ENCODE assay signal across 9 mouse cellular contexts in the genomic region with DNA sequence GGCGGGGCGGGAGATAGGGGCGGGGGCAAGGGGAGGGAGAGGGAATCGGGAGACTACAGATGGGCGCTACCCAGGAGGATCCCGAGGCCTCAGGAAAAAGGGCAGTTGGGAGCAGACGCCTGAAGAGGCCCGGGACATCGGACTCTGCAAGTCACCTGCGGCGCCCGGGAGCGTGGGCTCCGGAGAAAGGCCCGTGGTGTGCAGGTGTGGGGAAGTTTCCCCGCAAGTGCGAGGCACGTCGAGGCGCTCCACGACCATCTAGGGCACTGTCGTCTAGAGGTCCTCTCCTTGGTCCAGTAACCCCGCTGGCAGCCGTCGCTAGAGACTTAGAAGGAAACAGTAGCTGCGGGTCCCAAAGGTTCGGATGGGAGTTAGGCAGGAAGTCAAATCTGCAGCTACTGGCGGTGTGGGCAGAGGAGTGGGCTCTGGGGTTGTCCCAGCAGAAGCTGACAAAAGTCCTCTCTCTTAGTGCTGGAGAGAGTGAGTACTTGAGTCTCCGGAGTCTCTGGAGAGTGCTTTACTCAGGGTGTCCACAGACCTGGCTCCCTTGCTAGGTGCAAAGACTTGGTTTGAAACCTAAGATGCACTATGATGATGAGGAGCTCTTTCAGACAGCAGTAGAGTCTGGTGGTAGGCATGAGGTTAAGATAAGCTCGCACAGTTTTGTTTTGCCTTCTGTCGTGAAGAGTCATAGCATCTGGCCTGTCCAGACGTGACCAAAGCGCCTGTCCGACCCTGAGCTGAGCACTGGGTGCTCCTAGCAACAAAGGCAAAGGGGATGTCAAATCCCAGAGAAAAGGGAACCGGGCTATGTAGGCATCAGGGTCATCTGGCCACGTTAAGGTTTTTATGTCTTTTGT.
DNase-seq lines count a peak whose midpoint lies in the region; ATAC-seq and TF ChIP-seq lines count a peak whose summit lies in the region.
"Had no signal": no experiment of that assay in that cellular context is flagged by ENCODE, and none has a peak within 500 bp of the region (broad histone marks: within the 10 kb centered on the region; RNA-seq: fewer than 3 reads in every experiment).

No protein-coding gene starts in this region.

- H3K9me3 ChIP-seq in embryonic facial prominence, embryonic 13.5 days, result no peaks in the 10 kb centered on the region
- no peaks in the 10 kb centered on the region for H3K9me3 ChIP-seq in hindbrain, postnatal 0 days (ENCODE audit: low read length)
- H3K9me3 ChIP-seq in midbrain, embryonic 13.5 days, result no peaks in the 10 kb centered on the region

- no peak overlapping the region for H3K27ac ChIP-seq in layer of hippocampus, adult 2 months
- H3K27ac ChIP-seq in embryonic facial prominence, embryonic 13.5 days, result peak overlapping the region; percentile 93
- no peak overlapping the region for H3K27ac ChIP-seq in hindbrain, postnatal 0 days
- H3K27ac ChIP-seq in midbrain, embryonic 13.5 days, result no peak overlapping the region
- H3K27ac ChIP-seq: macrophage had no signal

- H3K9ac ChIP-seq in embryonic facial prominence, embryonic 13.5 days, result peak overlapping the region; percentile 75
- no peak overlapping the region for H3K9ac ChIP-seq in hindbrain, postnatal 0 days (replicated peaks; ENCODE audit: low read length)
- peak overlapping the region; percentile 21; the same call in 1 of the 2 replicates for H3K9ac ChIP-seq in midbrain, embryonic 13.5 days (replicated peaks)

- peak overlapping the region; percentile 33; the same call in 1 of the 2 replicates for H3K4me3 ChIP-seq in layer of hippocampus, adult 2 months
- H3K4me3 ChIP-seq in embryonic facial prominence, embryonic 13.5 days, result peak overlapping the region; percentile 52
- peak overlapping the region; percentile 38 for H3K4me3 ChIP-seq in hindbrain, postnatal 0 days (ENCODE audit: low read length)
- peak overlapping the region; percentile 41 for H3K4me3 ChIP-seq in midbrain, embryonic 13.5 days (replicated peaks)

- peaks cover 45% of the 10 kb centered on the region for H3K4me1 ChIP-seq in embryonic facial prominence, embryonic 13.5 days
- 0 out of 2 replicates have a peak, but pooled peaks cover 9% of the 10 kb centered on the region for H3K4me1 ChIP-seq in hindbrain, postnatal 0 days (ENCODE audit: insufficient read depth, low read length)
- H3K4me1 ChIP-seq in midbrain, embryonic 13.5 days (replicated peaks), result peaks cover 24% of the 10 kb centered on the region

- DNase-seq in layer of hippocampus, adult 2 months (ENCODE audit: low spot score in 2 of 2), result no peak
- no peak for DNase-seq in layer of hippocampus, adult 18-20 months (ENCODE audit: low spot score in 2 of 2)
- DNase-seq in hindbrain, postnatal 0 days (ENCODE audit: low spot score), result no peak
- no peak for DNase-seq in left cerebral cortex, adult 9 months (ENCODE audit: low spot score in 2 of 2)
- DNase-seq in layer of hippocampus, postnatal 25 days (ENCODE audit: extremely low spot score in 1 of 2, low spot score in 1 of 2), result no peak
- DNase-seq in frontal cortex, postnatal 14 days (ENCODE audit: low spot score in 2 of 2), result no peak

- H3K27me3 ChIP-seq in embryonic facial prominence, embryonic 13.5 days, result peaks cover 24% of the 10 kb centered on the region
- peaks cover 32% of the 10 kb centered on the region for H3K27me3 ChIP-seq in hindbrain, postnatal 0 days (ENCODE audit: insufficient read depth, low read length)
- H3K27me3 ChIP-seq in midbrain, embryonic 13.5 days, result peaks cover 90% of the 10 kb centered on the region

- peak overlapping the region; percentile 84 for H3K4me2 ChIP-seq in embryonic facial prominence, embryonic 13.5 days
- H3K4me2 ChIP-seq in hindbrain, postnatal 0 days (ENCODE audit: low read depth, low read length), result peak overlapping the region; percentile 61
- H3K4me2 ChIP-seq in midbrain, embryonic 13.5 days (replicated peaks), result peak overlapping the region; percentile 68

- peak; percentile 45 for ATAC-seq in embryonic facial prominence, embryonic 13.5 days (ENCODE audit: insufficient number of reproducible peaks, insufficient read depth, low FRiP score, low TSS enrichment, low read depth)
- peak; percentile 24; the same call in 1 of the 2 replicates for ATAC-seq in hindbrain, postnatal 0 days
- no peak; the same call in 1 of the 2 replicates for ATAC-seq in midbrain, embryonic 13.5 days

- 3% methylated on average over 36 of the region's 36 CpGs for WGBS in embryonic facial prominence, embryonic 13.5 days
- 7% methylated on average over 33 of the region's 36 CpGs for whole genome bisulfite sequencing in hindbrain, postnatal 0 days
- 1% methylated on average over 33 of the region's 36 CpGs for WGBS in midbrain, embryonic 13.5 days

- TF ChIP-seq CTCF in layer of hippocampus, adult 2 months (conservative IDR thresholded peaks at IDR 0.05), result no peak
- TF ChIP-seq CTCF in hindbrain, postnatal 0 days (IDR thresholded peaks at IDR 0.05; ENCODE audit: low read depth), result no peak

- H3K36me3 ChIP-seq in embryonic facial prominence, embryonic 13.5 days, result no peaks in the 10 kb centered on the region
- no peaks in the 10 kb centered on the region for H3K36me3 ChIP-seq in hindbrain, postnatal 0 days (ENCODE audit: insufficient read depth, low read length)
- H3K36me3 ChIP-seq in midbrain, embryonic 13.5 days, result no peaks in the 10 kb centered on the region
